ENCODE assay signal across 8 mouse cellular contexts in genomic region chr11:5901950-5902349, GRCm38 (mm10). TPM values are rescaled to one million over a fixed set of nuclear protein-coding genes. Genes with fewer than 3 reads are reported as not detected.
DNase-seq lines count a peak whose midpoint lies in the region; ATAC-seq and TF ChIP-seq lines count a peak whose summit lies in the region.

No protein-coding gene starts in this region.

- peak; percentile 24; the same call in 1 of the 2 replicates for ATAC-seq in frontal cortex, adult (ENCODE audit: low TSS enrichment)
- ATAC-seq in limb, embryonic 15.5 days (ENCODE audit: insufficient number of reproducible peaks, low FRiP score, low TSS enrichment, low read depth), result peak; percentile 60; the same call in 1 of the 2 replicates

- H3K27ac ChIP-seq in hindbrain, embryonic 10.5 days, result peak overlapping the region; percentile 88
- H3K27ac ChIP-seq in limb, embryonic 15.5 days, result peak overlapping the region; percentile 61
- H3K27ac ChIP-seq in olfactory bulb, adult 2 months (ENCODE audit: insufficient read depth, low read depth, low read length), result peak overlapping the region; percentile 45; the same call in 1 of the 2 replicates

- peak; percentile 67 for TF ChIP-seq POLR2A in olfactory bulb, adult 2 months (IDR thresholded peaks at IDR 0.05; ENCODE audit: insufficient read depth, low read depth, low read length)

- DNase-seq in frontal cortex, postnatal 25 days (ENCODE audit: low spot score in 2 of 2), result no peak
- DNase-seq in ES-CJ7 (ENCODE audit: low read depth, low spot score), result peak; percentile 87
- DNase-seq in embryo, embryonic 11.5 days (ENCODE audit: low read depth, low spot score), result peak; percentile 70
- peak; percentile 83 for DNase-seq in hindbrain, embryonic 10.5 days (ENCODE audit: low spot score)
- no peak for DNase-seq in thymus, postnatal 14 days

- under 1% methylated on average over 32 of the region's 32 CpGs for WGBS in hindbrain, embryonic 10.5 days
- 1% methylated on average over 32 of the region's 32 CpGs for WGBS in limb, embryonic 15.5 days
- 1% methylated on average over 32 of the region's 32 CpGs for WGBS in olfactory bulb, adult 2 months

- H3K9me3 ChIP-seq in hindbrain, embryonic 10.5 days, result no peaks in the 10 kb centered on the region
- H3K9me3 ChIP-seq in limb, embryonic 15.5 days, result no peaks in the 10 kb centered on the region

- no peaks in the 10 kb centered on the region for H3K36me3 ChIP-seq in hindbrain, embryonic 10.5 days
- no peaks in the 10 kb centered on the region for H3K36me3 ChIP-seq in limb, embryonic 15.5 days

- H3K4me2 ChIP-seq in limb, embryonic 15.5 days, result peak overlapping the region; percentile 75

- TF ChIP-seq CTCF in olfactory bulb, adult 2 months (IDR thresholded peaks at IDR 0.05; ENCODE audit: insufficient read depth, low read depth, low read length), result no peak

- peaks cover 62% of the 10 kb centered on the region for H3K4me1 ChIP-seq in hindbrain, embryonic 10.5 days (replicated peaks)
- peaks cover 34% of the 10 kb centered on the region for H3K4me1 ChIP-seq in limb, embryonic 15.5 days
- H3K4me1 ChIP-seq in olfactory bulb, adult 2 months (ENCODE audit: control insufficient read depth, insufficient read depth, low read length), result peaks cover 41% of the 10 kb centered on the region

- peak overlapping the region; percentile 53 for H3K4me3 ChIP-seq in hindbrain, embryonic 10.5 days
- peak overlapping the region; percentile 45 for H3K4me3 ChIP-seq in limb, embryonic 15.5 days
- peak overlapping the region; percentile 43 for H3K4me3 ChIP-seq in olfactory bulb, adult 2 months (ENCODE audit: insufficient read depth, low read depth, low read length)

- peak overlapping the region; percentile 39 for H3K9ac ChIP-seq in limb, embryonic 15.5 days

- peaks cover 59% of the 10 kb centered on the region for H3K27me3 ChIP-seq in hindbrain, embryonic 10.5 days (ENCODE audit: insufficient read depth, poor library complexity, severe bottlenecking)
- H3K27me3 ChIP-seq in limb, embryonic 15.5 days, result peaks cover 8% of the 10 kb centered on the region; the same call in 1 of the 2 replicates

RNA-seq across cellular contexts. Expression of gene Myl7, which starts 3.4 kb away (rescaled TPM):
- 2.6 and 14.6 TPM in 2 replicates for polyA plus RNA-seq in hindbrain, embryonic 10.5 days (2016; fragmentation: Nextera tagmentation; extraction: Ambion mirVana)
- 3.7 and 6.2 TPM in 2 replicates for polyA plus RNA-seq in limb, embryonic 15.5 days (2015; fragmentation: Nextera tagmentation; extraction: Ambion mirVana)
- polyA plus RNA-seq in olfactory bulb, adult 2 months (2012; ENCODE audit: insufficient read depth, insufficient read length, low replicate concordance, missing spikeins), result not detected in 2 replicates

RNA-seq across cellular contexts. Expression of gene Pold2, which starts 23.9 kb away (rescaled TPM):
- 137 and 152 TPM in 2 replicates for polyA plus RNA-seq in hindbrain, embryonic 10.5 days (2016; fragmentation: Nextera tagmentation; extraction: Ambion mirVana)
- 116 and 118 TPM in 2 replicates for polyA plus RNA-seq in limb, embryonic 15.5 days (2015; fragmentation: Nextera tagmentation; extraction: Ambion mirVana)
- polyA plus RNA-seq in olfactory bulb, adult 2 months (2012; ENCODE audit: insufficient read depth, insufficient read length, low replicate concordance, missing spikeins), result not detected in 2 replicates

RNA-seq across cellular contexts. Expression of gene Aebp1, which starts 40.2 kb away (rescaled TPM):
- 12.5 and 24.3 TPM in 2 replicates for polyA plus RNA-seq in hindbrain, embryonic 10.5 days (2016; fragmentation: Nextera tagmentation; extraction: Ambion mirVana)
- polyA plus RNA-seq in limb, embryonic 15.5 days (2015; fragmentation: Nextera tagmentation; extraction: Ambion mirVana), result 78.4 and 83.4 TPM in 2 replicates
- polyA plus RNA-seq in olfactory bulb, adult 2 months (2012; ENCODE audit: insufficient read depth, insufficient read length, low replicate concordance, missing spikeins), result not detected in 2 replicates

RNA-seq across cellular contexts. Expression of gene Gck, which starts 47.9 kb away (rescaled TPM):
- polyA plus RNA-seq in hindbrain, embryonic 10.5 days (2016; fragmentation: Nextera tagmentation; extraction: Ambion mirVana), result 2.5 and 3.8 TPM in 2 replicates
- 1.1 and 1.3 TPM in 2 replicates for polyA plus RNA-seq in limb, embryonic 15.5 days (2015; fragmentation: Nextera tagmentation; extraction: Ambion mirVana)
- polyA plus RNA-seq in olfactory bulb, adult 2 months (2012; ENCODE audit: insufficient read depth, insufficient read length, low replicate concordance, missing spikeins), result not detected in 2 replicates

RNA-seq across cellular contexts. Expression of gene Ykt6, which starts 53.5 kb away (rescaled TPM):
- 53.4 and 54.5 TPM in 2 replicates for polyA plus RNA-seq in hindbrain, embryonic 10.5 days (2016; fragmentation: Nextera tagmentation; extraction: Ambion mirVana)
- 67.4 and 77.4 TPM in 2 replicates for polyA plus RNA-seq in limb, embryonic 15.5 days (2015; fragmentation: Nextera tagmentation; extraction: Ambion mirVana)
- polyA plus RNA-seq in olfactory bulb, adult 2 months (2012; ENCODE audit: insufficient read depth, insufficient read length, low replicate concordance, missing spikeins), result not detected in 2 replicates

Comparison
In these comparisons a context has a peak if more than half of its experiments do, and no peak if none do; other contexts are left out.
1. DNase-seq: peak in ES-CJ7 (single experiment), embryo, embryonic 11.5 days (single experiment) and hindbrain, embryonic 10.5 days (single experiment); none in frontal cortex, postnatal 25 days (0 of 2) and thymus, postnatal 14 days (single experiment).
2. RNA of gene Aebp1, which starts 40.2 kb away (polyA plus RNA-seq): 78.4 to 83.4 TPM in limb, embryonic 15.5 days and 12.5 to 24.3 TPM in hindbrain, embryonic 10.5 days; not detected in olfactory bulb, adult 2 months; every median in the first group is over 10 times any median in the second.
3. Peak in every context shown above with its lines, with median percentiles within 50 percentile points of each other: H3K27ac ChIP-seq and H3K4me3 ChIP-seq.